Mouse (Mus musculus) right cerebral cortex, adult 18-20 months (tissue): ENCODE measurements at regions not wholly inside any gene's neighbourhood (a gene's known extent, or its start where the extent isn't known, plus 50 kb on each side); places are given as distances from the start of the nearest gene placed in this dataset.

Experiments
- DNase-seq: peaks from one replicate; pipeline ENCODE4 v3.0.0; 2022; ENCODE audit warnings: mixed read lengths

DNA sequence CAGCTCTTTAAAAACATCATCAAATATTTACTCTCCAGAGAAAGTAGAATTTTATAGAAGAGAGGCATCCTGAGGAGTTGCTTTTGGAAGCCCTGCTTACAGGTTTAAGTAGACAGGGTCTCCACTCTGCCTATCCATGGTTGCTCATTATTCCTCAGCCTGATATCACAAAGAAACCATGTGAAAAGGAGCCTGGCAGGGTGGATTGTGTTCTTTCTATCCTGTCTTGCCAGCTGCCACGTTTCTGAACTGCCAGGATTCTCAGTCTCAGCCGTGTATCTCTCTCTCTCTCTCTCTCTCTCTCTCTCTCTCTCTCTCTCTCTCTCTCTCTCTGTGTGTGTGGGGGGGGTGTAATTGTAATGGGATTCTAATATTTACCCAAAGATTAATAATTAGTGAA is 431.9 kb upstream of the Atp11b start:
- no peak for DNase-seq

DNA sequence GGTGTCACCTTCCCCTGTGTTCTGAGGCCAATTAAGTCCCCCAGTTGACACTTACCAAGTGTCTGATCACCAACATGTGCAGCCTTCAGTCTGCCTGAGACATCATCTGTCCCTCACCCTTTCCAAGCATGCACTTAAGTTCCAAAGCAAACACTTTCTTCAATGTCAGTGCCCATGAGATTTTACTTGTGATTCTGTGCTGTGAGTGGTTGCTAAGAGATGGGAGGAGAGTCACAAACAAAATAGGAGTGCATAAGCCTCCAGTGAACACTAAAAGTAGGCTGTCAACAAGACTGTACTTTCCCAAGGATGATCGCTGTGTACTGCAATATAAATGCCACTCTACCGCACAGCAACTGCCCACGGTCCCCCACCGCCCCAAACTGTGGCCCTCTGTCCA is 431.0 kb upstream of the Atp11b start:
- no peak for DNase-seq

DNA sequence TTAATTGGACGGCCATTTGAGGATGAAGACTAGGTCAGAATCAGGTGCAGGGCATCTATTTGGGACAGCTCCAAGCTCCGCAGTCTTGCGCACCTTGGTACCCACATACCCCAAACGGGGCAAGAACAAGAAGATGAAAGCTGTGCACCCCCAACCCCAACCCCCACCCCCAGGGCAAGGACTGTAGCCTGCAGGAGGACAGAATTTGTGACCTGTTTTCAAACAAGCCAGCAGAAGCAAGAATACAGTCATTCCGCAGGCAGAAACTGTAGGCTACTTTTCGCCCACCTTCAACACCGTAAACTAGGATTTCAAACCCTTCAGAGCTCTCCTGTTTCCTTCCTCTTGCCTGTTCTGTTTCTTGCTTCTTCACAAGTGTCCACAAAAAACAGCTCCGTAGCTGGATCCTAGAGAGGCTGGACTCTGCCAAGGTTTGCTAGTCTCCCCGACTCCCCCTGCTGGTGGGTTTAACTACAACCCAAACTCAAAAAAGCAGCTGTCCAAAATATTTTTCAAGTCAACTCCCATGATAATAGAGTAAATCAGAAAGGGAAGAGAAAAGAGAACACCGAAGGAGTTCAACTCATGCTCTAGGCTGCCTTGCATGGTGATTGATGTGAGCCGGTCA is 430.3 kb upstream of the Atp11b start:
- DNase-seq: peak; percentile 63

DNA sequence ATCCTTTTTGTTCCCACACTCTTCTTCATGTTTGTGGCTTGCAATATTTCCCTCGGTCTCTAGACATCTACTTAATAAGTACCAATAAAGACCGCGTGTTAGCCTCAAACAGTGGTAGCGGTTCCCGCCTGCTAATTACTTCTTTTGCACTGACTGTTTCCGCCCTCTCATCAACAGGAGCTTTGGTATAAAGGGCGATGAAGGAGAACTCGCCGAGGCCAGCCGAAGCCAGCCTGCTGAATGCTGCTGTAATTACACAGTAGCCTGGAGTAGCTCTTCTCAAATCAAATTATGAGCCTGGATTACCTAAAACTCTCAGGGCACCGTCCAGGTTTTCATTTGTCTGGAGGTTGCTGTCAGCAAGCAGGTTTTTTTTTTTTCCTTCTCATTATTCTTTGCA is 429.7 kb upstream of the Atp11b start:
- DNase-seq: peak; percentile 15

DNA sequence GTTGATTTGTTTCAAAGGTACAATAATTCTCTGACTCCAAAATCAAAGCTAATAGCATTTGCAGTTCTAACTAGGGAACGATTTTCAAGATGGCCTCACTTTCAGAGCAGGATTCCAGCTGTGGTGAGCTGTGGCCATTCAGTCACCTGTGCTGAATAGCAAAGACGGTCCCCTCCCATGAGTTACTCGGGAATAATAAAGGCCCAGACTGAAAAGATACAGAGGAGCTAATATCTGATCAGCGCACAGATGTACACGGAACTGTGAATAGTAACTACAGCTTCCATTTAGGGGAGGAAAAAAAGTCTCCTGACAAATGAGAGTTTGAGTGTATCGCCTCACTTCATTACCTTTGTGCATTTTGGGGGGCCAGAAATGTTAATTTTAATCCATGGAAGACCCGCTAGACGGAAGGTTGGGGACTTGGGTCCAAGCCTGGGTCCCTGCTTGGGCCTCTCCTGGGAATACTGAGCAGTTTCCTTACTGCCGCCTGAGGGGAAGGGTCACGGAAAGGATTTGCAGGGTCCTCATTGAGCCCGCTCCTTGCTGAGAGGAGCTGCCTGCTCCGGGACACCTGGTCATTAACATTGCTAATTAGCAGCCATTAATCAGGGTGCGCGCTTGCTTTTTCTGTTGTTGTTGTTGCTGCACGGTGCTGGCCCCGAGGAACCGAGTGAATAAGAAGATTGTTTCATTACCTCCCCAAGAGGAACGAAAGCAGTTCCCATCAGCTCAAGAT is 421.2 kb upstream of the Atp11b start:
- no peak for DNase-seq

DNA sequence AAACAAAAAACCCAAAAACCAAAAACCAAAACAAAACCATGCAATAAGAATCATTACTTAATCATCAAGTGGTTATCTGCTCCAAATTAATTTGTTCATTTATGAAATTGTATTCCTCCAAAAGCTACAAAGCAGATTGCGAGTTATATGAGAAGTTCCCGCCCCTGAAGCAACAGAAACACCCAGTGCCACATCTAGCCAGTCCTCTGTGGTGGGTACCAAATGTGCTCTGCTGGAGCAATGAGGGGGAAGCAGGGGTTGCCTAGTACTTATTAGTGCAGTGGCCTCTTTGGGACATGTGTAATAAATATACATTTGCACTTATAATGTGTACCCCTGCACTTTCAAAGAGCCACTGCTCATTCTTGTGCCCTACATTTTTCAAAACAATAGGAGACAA is 419.9 kb upstream of the Atp11b start:
- DNase-seq: no peak

DNA sequence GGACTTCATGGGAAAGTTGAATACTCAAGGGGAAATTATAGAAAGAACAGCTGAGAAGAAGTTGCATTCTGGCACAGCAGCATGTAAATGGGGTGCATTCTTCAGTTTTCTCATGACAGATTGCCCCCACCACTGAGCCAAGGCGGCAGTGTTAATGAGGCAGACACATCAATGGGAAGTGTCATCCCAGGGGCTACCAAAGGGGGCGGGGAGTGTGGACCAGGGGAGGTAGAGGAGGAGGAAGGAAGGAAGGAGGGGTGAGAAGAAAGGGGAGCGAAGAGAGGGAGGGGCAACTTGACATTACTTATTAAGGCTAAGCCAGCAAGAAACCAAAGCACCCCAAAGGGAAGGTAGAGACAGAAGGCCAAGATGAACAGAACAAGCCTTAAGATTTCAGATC is 419.4 kb upstream of the Atp11b start:
- DNase-seq: no peak

DNA sequence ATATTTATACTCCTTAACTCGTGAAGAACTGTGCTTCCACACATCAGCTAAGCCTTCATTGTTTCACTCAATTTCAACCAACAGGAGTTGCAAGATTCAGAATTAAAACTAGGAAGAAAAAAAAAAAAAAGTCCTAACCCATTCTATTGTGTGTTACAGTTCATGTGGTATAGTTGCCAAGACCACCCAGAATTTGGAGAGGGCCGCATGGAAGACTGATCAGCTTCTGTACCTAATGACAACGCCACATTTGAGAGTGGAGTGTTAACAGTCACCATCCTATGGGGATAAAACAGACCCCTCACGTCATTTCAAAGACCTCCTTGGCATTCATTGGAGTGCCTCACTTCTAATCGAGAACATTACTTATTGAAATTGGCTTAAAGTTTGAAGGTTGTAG is 418.1 kb upstream of the Atp11b start:
- no peak for DNase-seq

DNA sequence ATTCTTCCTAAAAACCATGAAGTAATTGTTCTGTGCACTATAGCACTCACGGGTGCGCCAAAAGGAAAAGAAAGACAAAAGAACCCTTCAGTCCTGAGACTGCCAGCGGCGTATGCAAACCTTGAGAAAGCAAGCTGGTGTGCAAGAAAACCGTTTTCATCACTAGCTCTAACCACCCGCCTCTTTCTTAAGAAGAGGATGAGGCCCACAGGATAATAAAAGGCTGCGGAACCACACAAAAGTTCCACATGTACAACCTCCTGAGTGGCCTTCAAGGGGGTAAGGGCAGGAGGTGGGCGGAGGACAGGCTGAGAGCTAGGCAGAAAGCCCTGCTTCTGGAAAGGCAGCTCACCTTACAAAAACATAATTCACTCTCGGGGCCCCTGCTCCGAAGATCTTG is 413.4 kb upstream of the Atp11b start:
- DNase-seq: no peak

DNA sequence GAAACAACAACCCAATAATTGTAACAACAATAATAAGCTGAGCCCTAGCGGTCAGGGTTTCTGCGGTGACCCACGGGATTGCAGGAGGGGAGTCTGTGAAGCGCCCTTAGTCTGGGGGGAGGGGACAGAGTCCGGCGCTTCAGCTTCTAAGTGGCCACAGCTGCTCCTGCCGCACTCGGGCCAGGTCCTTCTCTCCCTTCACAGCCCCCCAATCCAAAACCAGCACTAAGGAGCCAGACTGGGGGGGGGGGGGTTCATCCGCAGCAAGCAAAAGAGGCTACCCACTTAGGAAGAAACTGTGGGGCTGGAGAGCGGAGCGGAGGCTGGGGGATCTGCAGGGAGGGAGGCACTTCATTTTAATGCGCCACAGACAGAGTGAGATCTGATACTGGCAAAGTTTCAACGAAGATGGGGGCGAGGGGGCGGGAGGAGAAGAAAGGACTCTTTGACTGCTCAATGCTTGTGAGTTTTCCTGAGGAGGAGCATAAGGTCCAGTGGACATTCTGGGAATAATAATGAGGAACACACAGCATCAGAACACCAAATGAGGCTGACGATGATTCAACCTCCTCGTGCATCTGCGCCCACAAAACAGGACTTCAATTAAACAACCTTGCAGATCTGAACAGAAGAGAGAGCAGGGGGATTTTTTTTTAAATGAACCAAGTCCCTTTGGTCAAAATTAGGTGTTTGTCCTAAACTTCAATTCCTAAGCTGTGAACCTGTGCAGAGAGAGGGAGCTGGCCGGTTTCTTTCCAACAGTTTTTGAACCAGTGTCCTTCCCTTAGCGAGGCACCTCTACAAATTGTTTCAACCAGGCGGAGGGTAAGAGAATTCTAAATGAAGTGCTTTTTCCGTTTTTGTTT is 412.7 kb upstream of the Atp11b start:
- peak; percentile 64 for DNase-seq

DNA sequence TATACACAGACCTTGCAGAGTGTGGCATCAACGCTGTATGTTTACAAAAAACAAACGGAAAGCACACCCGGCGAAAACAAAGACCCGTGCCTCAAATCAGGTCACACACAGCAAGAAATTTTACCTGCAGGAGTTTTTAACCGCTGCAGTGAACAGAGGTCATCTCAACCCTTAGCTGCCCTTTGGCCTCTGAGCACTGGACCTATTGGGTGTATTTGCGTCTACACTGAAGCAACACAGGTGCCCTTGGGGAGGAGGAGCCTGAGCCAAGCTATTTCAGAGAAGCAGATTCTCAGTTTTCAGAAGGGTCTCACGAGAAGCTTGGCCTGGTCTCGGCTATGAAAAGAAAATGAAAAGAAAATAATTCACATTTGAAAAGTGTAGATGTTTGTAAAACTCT is 412.1 kb upstream of the Atp11b start:
- no peak for DNase-seq

DNA sequence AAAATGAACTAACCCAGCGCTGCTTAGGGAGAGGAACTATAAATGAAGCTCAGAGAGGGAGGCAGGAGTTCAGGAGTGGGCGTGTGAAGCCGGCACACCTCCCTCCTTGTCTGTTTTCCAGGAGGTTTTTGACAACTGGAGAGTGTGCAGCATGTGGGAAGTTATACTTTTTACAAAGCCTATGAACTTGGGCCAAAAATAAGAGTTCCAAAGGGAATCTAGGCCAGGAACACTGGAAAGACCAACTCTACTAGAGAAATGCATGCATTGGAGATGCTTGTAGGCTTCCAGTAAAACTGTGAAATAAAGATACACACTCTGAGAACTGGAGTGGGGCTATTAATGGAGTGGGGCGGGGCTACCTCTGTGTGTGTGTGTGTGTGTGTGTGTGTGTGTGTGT is 411.3 kb upstream of the Atp11b start:
- DNase-seq: peak; percentile 88

DNA sequence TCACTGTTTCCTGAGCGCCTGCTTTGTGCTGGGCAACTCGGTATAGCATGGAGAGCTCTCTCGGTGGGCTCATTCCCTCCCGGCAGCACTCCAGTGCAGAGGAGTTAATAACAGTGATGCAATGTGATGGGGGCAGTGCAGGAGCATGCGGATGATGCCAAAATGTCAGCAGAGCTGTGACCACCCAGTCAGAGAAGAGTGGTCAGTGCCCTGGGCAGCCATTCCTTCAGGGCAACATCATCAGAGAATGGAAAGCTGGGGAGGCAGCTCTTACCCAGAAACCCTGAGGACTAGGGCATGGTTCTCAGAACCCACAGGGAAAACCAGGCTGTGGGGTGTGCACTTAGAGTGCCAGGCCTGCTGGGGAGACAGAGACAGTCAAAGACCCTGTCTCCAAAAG is 410.0 kb upstream of the Atp11b start:
- no peak for DNase-seq

DNA sequence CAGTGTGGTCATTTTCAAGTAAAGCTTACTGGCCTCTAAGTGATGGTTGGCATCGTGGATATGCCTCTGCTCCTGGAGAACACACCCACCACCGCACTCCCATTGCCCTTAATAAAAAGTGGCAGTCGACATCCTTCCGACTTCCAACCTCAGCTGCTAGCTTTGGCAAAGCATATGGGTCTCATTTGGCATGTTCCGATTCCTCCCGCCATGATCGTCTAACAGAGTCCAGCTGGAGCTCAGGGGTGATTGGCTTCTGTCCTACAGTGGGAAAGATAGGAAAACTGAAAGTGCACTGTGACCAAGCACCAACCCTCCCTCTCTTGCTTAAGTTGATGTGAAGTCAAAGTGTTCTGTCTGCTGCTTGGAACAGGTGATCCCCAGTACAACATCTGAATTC is 404.8 kb upstream of the Atp11b start:
- DNase-seq: no peak

DNA sequence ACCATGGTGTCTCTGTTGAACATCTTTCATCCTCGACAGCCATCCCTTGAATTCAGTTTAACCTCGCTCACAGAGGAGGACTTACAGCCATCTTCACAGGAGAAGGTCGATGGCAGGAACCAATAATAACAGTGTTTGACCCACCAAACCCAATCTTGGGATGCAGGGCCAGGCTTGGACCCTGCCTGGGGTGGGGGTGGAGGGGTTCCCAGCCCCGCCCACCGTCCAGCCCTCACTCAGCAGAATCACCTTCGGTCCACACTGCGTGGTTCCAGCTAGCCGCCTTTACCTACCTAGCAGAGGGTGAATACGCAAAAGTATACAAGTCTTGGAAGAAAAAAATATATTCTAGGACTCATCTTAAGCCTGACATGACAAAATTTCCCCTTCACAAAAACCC is 400.5 kb upstream of the Atp11b start:
- no peak for DNase-seq

DNA sequence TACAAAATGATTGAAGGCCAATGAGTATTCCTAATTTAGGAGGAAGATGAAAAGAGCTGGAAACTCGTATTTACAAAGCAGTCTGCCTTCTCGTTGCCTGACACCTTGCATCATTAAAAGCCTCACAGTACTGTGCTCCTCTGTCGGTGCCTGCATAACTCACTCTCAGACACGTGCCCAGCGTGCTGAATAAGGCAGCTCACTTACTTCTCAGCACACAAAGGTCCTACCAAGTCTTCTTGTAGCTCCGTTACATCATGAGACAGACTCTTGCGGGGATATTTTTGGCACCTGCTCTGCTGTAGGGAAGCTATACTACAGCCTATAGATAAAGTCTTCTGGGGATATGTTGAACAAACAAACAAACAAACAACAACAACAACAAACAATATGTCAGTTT is 400.0 kb upstream of the Atp11b start:
- DNase-seq: no peak

DNA sequence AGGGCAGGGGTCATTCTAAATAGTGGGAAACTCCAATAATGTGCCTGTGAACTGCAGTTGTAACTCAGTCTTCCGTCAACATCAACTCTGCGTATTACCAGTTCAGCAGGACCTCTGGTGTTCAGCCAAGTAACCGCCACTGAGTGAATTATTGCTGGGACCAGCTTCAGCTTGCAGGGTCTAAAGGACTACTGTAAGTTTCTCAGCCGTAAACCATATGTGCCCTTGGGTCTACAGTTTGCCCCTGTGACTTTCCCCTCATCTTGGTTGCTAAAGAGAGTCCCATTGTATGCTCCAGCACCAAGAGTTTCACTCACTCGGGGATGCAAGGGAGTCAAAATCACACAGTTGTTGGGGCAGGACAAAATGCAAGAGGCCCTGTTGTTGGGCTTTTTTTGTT is 399.6 kb upstream of the Atp11b start:
- DNase-seq: no peak

DNA sequence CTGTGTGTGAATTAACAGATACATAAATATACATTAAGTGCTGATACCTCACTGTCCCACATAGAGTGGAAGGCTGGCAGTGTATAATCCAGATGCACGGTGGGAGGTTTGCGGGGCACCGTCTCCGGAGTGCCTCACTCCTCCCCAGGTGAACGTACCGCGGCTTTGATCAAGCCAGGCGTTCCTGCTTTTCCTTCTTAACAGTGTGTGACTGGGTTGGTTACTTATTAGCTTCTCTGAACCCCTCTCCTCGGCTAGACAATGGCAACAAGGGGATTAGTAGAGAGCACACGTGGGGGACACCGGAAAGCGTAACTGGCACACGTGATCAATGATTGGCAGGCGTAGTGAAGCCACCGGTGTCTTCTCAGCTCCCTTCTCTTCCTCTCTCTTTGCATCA is 396.8 kb upstream of the Atp11b start:
- DNase-seq: no peak

DNA sequence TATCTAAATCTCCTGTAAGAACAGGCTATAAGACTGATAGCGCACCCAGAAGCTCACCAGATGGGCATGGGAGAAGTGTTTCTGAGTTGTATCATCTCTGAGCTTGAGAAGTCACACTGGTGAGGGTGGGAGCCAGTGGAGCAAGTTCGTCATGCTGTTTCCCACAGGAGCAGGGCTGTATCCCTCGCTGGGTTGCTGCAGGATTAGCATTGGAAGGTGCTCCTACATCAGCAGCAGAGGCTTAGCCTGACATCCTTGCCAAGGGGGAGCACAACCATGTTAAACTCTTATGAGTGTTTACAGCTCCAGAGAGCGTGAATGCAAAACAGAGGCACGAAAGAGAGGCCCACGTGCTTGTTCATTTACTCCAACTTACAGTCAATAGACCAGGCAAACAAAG is 395.4 kb upstream of the Atp11b start:
- DNase-seq: no peak

DNA sequence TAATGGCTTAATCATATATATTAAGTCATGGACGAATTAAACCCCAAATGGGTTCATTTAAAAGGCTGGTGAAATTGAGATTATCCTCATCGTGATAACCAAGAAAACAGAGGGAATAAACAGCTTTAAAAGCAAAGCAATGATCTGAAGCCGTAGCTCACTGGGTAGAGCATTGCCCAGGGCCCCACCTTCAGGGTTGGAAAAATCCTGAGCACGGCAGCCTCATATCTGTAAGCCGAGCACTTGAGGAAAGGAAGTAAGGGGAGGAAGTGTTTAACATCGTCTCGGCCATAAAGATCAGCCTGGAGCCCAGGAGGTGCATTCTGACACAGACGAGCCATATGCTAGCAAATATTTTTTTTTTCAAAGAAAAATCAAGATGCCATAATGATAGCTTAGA is 394.6 kb upstream of the Atp11b start:
- DNase-seq: no peak

DNA sequence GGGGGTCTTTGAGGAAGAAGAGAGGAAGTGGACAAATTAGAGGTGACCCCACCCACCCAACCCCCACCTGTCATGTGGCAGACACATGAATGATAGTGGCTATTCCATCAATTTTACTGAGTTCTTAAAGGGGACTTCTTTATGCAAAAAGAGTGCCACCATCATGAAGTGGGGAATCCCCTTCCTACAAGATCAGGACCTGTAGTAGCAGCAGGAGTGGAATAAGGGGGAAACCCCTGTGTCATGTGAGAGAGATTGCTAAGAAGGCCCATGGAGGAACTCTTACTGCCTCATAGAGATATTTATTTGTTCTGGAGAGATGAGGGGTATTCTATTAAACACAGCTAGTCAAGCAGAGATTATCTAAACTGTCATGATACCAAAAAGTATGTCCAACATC is 393.4 kb upstream of the Atp11b start:
- DNase-seq: no peak

DNA sequence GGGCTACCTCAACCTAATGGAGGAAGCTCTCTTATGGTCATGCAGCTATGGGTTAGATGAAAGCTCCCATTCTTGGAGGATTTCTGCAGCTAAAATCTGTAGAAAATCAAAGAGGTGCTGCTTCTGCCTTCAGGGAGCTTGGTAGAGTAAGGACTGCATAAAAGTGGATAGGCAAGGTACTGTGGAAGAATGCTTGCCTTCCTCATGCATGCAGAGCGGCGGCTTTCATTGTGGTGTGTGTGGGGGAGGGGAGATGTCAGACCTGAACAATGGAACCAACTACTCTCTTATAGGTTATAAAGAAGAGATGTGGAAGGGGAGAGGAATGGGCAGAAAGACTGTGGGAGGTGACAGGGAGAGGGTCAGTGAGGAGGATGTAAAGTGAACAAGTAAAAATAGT is 392.8 kb upstream of the Atp11b start:
- no peak for DNase-seq

DNA sequence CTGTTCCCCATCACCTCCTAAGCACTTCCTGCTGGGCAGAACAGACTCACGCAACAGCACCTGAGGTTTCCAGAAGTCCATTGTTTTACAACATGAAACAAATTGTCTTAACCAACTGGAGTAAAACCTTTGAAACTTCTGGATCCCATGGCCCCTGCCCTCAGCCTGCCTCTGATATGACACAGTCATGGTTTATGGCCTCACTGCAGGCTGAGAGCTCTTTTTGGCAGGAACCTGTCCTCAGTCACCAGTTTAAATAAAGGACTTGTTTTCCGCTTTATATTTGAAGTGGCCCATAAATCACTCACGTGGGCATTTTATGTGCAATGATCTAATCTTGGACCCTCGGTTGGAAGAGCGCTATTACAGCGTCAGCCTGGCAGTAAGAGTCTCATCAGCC is 388.5 kb upstream of the Atp11b start:
- DNase-seq: no peak

DNA sequence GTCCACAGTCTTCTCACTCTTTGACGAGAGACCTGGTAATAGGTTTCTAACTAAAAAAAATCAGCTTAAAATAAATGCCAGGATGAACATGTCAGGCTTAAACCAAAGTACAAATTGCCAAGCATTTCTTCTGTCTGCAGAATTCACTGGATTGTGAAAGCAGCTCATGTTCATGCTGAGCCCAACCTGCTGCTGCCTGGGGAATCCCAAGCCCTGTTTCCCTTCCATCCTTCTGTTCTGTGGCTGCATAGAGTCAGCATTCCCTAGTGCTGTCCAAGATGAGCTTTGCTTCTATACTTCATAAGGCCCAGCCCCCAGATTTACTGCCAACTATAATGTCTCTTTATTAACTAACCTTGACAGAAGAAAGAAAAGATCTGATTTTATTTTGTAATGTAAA is 381.6 kb upstream of the Atp11b start:
- no peak for DNase-seq
